Mouse (Mus musculus) skeletal muscle tissue, adult 2 months (tissue): ENCODE data around the gene Tsc2.
"Not testable (repeated sequence)": the region's sequence is repeated elsewhere in the genome, so short reads cannot be mapped to it uniquely, and the experiment has no call there.

ENCODE experiments used
- DNase-seq: peaks from one replicate; pipeline ENCODE4 v3.0.0-alpha.2; 2012; ENCODE audit warnings: low read depth, low spot score

Gene Tsc2

DNA sequence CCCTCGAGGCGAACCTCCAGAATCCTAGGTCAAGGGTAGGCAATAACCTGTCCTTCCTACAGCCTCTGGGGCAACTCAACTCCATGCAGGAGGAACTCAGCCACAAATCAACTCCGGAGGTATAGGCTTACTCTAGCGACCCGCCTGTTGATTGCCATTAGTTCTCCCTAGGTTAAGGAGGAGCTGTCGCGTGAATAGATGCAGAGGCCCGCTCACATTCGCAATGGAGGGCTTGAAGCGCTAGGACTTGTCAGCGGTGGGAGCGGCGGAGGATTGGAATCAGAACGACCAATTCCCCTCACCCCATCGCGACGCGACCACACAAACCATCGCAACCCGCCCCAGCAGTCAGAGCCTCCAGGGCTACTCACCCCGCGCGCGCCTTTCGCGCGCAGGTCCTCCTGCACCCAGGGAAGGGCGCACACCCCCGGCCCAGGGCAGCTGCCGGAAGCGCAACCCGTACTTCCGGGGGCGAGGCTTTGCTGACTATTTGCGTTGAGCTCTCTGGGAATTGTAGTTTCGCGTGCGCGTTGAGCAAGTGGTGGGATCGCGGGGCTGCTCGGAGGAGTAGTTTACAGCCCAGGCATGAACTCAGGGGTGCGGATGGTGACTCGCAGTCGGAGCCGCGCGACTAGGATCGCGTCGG lies at the start of gene Tsc2, which contains the start of gene Nthl1:
Gene Tsc2, minus strand, starts transcription at position 464 of the 646 bp plus-strand sequence.
Gene Nthl1, plus strand, starts transcription at position 514 of the 646 bp plus-strand sequence.
- DNase-seq, result peak; percentile 61

DNA sequence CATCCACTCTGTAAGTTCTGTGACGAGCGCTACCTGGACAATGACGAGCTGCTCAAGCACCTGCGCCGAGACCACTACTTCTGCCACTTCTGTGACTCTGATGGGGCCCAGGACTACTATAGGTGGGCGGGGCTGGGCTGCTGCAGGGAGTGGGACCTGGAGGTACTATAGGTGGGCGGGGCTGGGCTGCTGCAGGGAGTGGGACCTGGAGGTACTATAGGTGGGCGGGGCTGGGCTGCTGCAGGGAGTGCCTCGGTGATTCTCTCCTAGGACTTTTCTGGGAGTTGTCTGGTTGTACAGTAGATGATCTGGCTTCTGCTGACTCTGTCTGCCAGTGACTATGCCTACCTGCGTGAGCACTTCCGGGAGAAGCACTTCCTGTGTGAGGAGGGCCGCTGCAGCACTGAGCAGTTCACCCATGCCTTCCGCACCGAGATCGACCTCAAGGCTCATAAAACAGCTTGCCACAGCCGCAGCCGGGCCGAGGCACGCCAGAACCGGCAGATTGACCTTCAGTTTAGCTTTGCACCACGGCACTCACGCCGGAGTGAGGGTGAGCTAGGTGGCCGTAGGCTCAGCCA lies 45.2 kb upstream of the Tsc2 start:
- no peak for DNase-seq

DNA sequence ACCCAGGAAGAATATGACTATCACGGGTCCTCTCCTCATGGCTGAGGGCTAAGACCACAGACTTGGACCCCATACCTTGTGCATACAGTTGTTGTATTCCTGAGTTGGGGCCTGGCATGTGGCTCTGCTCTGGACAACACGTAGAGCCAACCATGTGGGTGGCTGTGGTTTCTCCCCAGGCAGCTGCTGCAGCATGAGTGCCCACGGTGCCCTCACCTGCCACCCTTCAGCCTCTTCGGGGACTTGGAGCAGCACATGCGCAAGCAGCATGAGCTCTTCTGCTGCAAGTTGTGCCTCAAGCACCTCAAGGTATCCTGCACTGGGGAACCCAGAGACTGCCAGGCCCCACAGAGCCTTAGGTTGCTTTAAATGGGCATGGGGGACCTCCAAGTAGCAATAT lies 44.4 kb upstream of the Tsc2 start:
- DNase-seq, result no peak

DNA sequence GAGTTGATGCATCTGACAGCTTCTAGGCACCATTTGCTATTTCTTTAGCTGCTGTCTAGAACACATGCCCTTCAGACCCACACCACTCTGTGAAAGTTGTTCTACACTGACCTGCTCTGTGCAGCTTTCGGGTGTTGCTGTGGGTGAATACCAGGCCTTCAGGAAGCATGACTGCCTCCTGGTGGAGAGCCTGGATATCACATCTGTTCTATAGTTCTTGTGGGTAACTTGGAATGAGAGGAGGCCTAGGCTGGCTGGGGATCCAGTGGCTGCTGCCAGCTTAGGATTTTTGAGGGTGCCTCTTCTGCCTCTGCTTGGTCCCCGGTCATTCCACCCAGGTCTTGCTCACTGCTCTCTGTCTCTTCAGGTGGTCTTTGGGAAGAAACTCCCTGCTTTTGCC lies 43.8 kb upstream of the Tsc2 start:
- no peak for DNase-seq

DNA sequence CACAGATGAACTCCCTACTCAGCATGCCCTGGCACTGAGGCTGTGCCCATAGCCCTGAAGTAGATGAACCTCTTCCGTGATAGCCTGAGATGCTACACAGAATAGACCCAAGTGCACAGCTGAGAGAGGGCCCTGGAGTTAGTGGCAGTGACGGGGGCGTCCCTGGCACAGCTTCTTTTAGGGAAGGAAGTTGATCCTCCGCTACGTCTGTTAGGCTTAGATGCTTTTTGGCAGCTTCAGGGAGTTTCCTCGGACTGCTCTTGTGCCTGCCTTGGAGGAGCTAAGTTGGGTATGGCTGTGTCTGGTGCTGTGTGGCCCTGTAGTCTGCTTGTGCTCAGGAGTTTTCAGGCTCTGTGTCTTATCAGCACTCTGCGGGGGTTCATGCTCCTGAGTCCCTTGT lies 41.8 kb upstream of the Tsc2 start:
- DNase-seq, result no peak

DNA sequence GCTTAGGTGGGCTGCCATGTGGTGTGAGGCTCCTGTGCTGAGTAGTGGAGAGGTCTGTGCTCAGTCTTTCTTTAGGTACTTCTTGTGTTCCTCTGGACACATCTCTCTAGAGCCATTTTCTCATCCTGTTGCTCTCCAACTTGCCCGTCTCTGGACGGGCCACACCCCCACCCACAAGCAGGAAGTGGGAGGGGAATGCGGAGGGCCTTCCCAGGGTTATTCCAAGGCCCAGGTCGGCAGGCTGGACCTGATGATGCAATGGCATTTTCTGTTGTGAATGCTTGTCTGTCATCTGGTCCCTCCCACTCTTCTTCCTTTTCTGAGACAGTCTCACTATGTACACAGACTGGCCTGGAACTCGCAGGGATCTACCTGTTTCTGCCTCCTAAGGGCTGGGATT lies 39.7 kb upstream of the Tsc2 start:
- no peak for DNase-seq

DNA sequence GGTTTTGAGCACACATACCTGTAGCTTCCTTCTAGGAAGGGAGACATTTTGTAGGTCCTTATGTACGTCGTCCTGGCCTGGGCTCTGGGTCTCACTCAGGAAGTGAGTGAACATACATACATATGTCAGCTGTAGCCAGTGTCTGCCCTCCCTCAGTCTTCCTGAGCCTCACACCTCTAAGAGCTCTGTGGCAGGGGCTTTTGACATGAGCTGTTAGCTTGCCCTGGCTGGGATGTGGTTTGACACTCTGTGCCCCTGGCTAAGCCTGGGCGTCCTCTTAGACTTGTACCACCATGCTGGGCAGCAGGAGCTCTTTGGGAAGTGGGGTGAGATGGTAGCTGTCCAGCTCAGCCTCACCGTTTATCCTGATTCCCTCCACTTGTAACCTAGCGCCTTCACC lies 38.9 kb upstream of the Tsc2 start:
- DNase-seq, result no peak

DNA sequence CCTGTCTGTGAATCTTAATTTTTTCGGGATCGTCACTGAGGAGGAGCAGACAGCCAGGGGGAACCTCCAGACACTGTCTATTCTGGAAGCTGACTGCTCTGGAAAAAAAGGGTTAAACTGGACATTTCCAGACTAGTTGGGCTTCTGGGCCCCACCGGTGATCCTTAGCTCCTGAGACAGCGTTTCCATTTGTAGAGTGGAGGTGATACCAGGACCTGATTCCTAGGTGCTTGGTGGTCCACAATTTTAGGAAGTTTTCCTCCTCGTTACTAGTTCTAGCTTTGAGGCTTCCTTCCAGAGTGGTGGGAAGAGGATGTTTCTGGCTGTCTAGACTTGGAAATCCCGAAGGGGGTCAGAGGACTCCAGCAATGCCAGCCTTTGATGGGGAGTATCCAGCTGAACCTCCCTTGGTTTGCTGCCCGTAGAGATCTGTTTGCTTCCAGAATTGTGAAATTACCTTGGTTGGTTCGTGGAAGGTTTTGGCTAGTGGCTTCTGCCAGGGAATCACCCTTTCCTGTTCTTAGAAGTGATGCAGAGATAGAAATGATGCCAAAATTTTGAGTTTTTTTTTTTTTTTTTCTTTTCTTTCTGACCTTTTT lies 37.9 kb upstream of the Tsc2 start:
- DNase-seq, result no peak

DNA sequence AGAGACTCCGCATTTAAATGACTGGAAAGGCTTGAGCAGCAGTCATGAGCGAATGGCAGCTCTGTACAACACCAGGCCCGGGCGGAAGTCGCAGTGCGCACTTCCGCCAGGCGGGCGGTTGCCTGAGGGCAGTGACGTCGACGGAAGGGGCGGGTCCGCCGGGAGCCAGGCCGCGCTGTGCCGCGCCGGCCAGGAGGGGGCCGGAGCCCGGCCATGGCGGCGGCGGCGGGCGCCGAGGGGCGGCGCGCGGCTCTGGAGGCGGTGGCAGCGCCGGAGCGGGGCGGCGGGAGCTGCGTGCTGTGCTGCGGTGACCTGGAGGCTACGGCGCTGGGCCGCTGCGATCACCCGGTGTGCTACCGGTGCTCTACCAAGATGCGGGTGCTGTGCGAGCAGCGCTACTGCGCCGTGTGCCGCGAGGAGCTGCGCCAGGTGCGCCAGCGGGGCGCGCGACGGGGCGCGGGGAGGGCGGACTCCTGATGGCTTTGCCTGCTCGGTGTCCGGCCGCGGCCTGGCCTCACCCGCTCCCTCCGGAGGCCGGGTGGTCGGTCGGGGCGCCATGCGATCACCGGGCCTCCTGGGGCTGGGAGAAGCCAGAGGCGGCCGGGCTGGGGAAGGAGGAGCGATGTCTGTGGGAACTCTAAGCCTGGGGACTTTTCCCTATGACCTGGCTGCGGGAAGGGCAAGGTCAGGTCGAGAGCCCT lies 37.3 kb upstream of the Tsc2 start, which contains the start of gene Zfp598:
Gene Zfp598, plus strand, starts transcription at position 143 of the 701 bp plus-strand sequence.
- peak; percentile 91 for DNase-seq

DNA sequence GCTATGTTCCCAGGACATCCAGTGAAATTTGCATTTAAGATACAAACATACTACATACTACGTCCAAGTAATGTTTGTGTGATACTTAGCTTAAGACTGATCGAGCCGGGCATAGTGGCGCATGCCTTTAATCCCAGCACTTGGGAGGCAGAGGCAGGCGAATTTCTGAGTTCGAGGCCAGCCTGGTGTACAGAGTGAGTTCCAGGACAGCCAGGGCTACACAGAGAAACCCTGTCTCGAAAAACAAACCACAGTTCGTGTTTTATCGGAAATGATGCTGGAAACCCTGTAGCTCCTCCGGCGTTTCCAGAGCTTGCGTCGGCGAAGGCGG lies 36.7 kb upstream of the Tsc2 start:
- not testable (repeated sequence) for DNase-seq

DNA sequence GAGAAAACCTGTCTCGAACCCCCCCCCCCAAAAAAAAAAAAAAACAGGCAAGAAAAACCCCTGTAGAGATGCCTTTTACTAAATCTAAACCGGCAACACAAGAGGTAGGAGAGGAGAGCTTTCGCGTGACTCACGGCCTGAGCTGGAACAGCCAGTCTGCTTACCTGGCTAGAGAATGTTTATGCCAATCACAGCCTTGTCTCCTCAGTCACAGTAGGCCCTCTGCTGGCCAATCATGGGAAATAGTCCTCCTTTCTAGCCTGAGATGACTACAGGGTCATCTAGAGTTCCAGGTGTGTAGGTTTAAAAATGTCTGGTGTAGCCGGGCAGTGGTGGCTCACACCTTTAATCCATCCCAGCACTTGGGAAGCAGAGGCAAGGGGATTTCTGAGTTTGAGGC lies 35.0 kb upstream of the Tsc2 start:
- no peak for DNase-seq

DNA sequence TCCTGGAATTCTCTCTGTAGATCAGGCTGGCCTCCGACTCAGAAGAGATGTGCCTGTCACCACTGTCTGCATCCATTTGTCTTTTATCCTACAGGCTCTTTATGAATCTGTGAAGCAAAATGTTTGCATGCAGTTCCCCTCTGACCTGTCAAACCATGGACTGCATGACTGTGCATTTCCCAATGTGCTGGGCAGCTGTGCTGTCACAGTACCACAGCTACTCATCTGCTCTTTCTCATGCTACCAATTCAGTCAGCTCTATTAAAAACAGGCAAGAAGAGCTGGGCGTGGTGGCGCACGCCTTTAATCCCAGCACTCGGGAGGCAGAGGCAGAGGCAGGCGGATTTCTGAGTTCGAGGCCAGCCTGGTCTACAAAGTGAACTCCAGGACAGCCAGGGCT lies 34.6 kb upstream of the Tsc2 start:
- DNase-seq, result not testable (repeated sequence)

DNA sequence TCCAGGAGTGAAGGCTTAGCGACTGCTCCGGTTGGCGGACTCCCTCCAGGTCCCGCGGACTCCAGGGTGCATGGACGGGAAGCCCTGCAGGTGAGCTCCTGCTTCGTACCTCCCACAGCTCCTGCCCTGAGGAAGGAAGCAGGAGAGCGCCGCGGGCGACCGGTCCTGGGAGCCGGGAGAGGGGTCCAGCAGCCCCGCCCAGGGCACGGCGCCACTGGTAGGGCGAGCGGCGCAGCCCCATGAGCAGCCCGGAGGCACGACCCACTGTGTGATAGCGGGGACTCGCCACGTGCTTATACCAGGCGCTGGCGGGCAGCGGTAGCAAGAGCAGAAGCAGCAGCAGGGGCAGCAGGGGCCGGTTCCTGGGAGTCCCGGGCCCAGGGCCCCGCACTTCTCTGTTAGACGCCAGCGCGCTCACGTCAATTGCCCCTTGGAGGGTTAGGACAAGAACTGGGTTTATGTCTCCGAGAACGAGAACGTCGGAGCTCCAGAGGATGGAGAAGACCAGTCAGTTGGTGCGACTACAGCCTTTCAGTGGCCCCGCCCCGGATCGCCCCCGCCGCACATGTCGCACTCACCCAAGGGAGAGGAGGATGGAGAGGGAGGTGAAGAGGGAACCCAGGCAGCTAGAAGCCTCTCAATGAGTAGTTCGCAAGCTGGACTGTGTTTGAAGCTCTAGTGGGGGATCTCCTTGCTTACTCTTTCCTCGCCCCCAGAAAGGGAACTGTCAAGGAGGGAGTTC lies 25.8 kb upstream of the Tsc2 start, which contains the start of gene Npw:
Gene Npw, minus strand, starts transcription at position 441 of the 742 bp plus-strand sequence.
- no peak for DNase-seq

DNA sequence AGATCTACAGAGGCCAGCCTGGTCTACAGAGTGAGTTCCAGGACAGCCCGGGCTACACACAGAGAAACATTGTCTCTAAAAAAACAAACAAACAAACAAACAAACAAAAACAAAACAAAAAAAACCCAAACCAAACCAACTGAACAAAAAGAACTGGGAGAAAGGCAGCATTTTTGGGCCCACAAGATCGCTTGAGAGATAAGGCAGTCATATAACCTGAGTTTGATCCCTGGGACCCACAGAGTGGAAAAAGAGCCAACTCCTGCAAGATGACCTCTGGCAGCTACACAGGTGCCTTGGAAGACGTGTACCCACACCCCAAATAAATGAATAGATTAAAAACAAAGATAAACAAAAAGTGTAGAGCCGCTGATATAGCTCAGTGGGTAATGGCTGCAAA lies 22.5 kb upstream of the Tsc2 start:
- DNase-seq, result no peak

DNA sequence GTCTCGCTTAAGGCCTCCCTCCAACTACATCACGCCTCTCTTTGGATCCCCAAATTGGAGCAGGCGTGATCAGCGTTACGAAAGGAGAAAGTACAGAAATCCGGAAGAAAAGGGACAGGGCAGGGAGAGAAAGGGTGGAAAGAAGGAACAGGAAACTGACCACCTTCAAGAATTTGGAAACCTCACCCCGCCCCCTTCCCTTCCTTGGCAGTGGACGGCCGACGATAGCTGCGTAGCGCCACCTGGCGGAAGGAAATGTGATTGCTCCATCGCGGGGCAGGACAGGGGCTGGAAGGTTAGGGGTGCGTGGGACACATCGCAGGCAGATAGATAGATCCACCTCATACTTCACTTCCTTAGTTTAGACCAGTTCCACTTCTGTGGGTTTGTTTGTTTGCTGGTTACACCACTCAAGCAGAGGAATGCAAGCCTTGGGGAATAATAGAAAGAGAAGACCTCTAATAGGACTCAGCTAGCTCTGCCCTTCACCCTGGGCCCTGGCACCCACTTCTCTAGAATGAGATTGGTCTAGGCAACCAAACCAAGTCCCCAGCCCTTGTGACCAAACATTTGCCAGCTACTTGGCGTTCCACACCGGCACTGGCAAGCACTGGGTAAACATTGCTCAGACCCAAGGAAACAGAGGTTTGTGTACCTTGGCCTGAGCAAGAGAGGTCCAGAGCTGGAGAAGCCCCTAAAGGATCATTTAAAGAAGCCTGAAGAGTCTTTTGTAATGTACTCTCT lies 21.7 kb upstream of the Tsc2 start:
- DNase-seq, result no peak

DNA sequence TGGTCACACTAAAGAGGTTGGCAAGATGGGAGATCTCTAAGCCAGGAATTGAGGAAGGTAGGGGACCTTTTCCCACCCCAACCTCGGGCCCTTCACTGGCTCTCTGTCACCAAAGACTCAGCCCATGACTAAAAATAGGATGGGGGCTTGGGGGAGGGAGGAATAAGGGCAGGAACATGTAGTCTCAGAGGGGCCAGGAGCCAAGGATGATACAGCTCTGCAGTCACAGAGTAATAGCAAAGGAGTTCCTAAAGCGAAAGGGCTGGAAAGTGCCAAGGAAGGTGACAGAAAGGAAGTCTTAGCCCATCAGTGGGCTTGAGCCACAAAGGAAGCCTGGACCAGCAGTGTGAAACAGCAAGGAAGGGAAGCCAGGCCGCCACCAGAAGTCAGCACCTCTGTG lies 19.4 kb upstream of the Tsc2 start:
- no peak for DNase-seq

DNA sequence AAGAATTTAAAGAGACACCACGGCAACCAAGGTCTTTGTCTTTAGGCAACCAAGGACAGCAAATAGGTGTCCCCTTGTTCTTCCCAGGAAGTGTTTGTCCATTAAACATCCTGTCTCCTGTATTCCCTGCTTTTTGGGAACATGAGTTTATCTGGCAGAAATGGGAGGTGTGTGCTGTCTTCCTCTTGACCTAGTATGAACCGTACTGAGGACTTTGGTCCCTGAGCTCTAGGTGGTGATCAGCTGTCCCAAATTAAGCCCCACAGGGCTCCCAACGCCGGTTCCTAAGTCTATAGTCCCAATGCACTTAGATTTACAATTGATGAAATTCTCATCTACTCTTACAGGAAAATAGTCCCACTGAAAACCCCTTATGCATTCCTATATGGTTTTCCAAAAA lies 18.3 kb upstream of the Tsc2 start:
- no peak for DNase-seq

DNA sequence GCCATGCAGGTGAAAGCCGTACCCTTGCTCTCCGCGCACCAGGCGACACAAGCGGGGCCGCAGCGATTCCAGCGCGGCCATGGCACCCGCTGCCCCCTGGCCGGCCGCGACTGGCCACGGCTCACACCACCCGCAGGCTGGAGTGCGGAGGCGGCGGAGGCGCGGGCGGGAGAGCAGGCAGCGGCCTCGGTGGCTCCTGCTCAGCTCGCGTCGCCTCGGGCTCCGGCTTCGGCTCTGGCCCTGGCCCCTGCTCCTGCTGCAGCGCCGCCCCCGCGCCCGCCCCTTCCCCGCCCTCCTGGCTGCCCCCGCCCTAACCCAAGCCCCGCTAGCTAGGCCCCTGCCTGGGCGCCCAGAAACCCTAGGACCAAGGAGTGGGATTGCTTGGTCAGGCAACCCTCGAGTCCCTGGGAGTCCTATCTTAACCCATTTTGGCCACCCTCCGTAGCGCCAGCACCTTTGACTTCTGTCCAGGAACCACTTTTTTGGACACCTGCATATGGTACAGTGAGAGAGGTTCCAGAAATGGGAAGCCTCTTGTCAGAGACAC lies 17.7 kb upstream of the Tsc2 start, which contains the start of gene Slc9a3r2:
Gene Slc9a3r2, minus strand, starts transcription at position 258 of the 547 bp plus-strand sequence.
- no peak for DNase-seq

DNA sequence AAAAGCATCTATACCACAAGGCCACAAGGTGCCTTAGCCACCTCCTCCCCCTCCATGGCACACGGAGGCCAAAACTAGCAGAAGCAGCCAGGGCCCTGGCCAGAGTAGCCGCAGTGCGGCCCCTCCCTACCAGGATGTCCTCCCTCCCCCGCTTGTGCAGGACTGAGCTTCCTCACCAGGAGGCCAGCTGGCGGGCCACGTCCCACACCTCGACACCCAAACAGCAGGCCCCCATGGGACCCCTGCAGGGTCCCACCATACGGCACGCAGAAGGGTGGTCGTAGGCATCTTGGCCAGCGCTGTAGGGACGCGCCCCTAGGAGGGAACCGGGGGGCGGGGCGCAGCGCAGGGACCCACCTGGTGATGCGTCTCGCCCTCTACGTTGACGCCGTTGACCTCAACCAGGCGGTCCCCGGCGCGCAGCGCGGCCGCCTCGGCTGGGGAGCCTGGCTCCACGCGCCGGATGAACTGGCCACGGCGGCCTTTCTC lies 17.2 kb upstream of the Tsc2 start:
- DNase-seq, result no peak

DNA sequence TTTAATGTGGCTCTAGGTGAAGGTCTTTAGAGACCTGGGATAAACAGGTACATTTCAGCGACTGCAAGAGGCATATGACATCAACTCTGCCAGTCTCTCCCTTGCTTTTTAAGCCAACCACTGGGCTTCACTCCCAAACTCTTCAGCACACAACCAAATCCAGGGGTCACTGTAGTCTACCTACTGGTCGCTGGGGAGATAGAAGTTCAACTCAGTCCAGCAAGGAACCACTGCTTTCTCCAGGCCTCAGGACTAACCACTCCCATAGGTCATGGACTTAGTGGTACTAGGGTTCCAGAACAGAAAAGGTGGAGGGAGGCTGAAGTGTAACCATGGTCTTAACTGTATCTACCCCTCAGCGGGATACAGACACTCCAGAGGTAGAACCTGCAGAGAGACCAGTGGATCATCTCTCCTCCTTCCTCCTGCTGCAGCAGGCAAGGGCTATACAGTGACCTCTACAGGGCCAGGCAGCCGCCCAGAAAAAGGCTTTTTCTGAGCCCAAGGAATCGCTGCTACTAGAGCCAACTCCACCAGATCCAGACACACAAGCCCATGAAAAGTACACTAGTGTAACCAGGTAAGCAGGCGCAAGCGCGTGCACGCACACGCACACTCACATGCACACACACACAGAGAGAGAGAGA lies 16.4 kb upstream of the Tsc2 start:
- DNase-seq, result no peak
